Mouse (Mus musculus) right cerebral cortex, postnatal 14 days (tissue): Measurements from ENCODE around the gene Gmcl1.

Experiments
- DNase-seq: peaks from one replicate; pipeline ENCODE4 v3.0.0; 2022

Gmcl1 gene

DNA sequence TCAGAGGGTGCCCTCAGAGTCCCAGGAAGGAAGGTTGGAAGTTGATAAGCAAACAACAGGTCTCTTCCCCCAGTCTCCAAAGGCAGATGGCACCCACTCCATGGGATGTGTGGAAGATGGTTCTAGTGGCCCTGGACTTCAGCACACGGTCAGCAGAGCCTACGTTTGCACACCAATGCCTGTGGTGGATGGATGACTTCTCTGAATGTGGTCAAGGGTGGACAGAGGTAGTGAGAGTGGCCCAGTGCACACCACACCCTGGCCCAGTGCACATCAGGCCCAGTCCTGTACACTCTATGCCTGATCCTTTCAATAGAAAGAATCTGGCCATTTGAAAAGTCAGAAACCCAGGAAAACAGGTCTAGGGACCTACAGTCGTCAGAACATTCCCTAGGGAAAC lies 74.7 kb downstream of the Gmcl1 start:
- no peak for DNase-seq

- no peak for DNase-seq
Measured at GRCm38 (mm10) chr6:86654270-86654916, 78.8 kb downstream of the Gmcl1 start.

DNA sequence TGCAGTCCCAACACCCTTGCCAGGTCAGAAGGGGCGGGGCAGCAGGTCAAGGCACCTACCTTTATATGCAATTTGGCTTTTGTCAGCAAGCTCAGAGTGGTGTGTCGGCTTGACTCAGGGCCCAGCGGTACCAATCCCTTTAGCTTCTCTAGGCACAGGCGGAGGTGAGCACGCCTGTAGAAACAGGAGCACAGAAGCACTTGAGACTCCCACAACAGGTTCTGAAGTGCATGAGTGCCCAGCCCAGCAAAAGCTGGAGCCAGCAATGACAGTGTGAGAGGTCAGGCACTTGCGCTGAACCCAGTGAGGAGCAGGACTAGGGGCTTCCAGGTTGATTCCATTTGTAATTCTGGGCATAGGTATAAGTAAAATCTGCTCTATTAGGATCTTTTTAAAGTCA lies 80.2 kb downstream of the Gmcl1 start:
- DNase-seq, result no peak

DNA sequence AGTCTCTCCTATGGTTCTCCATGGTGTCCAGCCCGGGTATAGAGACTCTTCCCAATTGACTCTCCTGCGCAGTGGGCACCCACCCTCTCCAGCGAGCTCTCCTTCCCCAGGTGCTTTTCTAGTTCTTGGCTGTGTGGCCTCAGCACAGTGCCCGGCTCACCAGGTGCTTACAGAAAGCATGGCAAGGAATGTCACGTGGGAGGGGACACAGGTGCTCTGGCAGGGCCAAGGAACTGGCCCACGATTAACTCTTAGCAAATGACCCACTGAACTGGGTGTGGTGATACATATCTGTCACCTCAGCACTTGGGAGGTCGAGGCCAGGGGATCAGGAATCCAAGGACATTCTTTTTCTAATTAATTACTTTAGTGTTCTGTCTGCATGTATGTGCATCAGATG lies 87.0 kb downstream of the Gmcl1 start:
- no peak for DNase-seq

- no peak for DNase-seq
Measured at GRCm38 (mm10) chr6:86645551-86645950, 87.6 kb downstream of the Gmcl1 start.

DNA sequence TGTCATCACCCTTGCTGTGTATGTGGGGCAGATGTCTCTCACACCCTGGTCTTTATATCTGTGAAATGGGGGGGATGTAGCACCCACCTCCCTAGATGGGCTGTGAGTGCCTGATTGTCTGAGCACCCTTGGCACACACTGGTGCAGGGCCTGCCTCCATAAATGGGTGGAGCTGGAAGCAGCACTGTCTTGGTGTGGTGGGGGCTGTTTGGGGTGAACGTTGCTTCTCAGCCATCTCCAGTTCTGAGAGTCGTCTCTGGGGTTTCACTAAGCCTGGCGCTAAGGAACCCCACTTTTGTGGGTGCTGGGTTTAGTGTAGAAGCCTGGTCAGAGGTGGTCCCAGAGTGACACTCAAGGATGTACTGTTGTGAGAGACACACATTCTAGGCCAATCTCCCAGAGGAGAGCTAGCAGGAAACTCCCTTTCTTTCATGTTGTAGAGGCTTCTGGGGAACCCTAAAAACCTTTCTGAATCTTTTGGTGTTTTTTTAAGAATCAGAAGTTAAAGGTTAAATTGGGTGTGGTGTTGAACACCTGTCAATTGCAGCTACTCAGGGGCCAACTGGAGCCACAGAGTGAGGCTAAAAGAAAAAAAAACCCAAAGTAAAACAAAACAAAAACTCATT lies 88.3 kb downstream of the Gmcl1 start:
- DNase-seq, result no peak
